Mouse (Mus musculus) limb, embryonic 14.5 days (tissue): ENCODE data around the gene Trdmt1. TPM values are rescaled to one million over a fixed set of nuclear protein-coding genes. Genes with fewer than 3 reads are reported as not detected.
A peak's percentile ranks its signal among the peaks of the same experiment; 100 is the strongest.

Source experiments
- ATAC-seq: fragments of 200-750 bp; cut with Nextera tagmentation; 2 replicates; pipeline ENCODE4 v1.8.0; 2017; ENCODE audit warnings: low read depth, moderate number of reproducible peaks, moderate TSS enrichment; ENCODE audit not compliant: low FRiP score
- DNase-seq: peaks from one replicate; pipeline ENCODE4 v3.0.0-alpha.2; 2015; ENCODE audit warnings: low spot score
- H3K27ac ChIP-seq: fragments of 300-500 bp; sonication (generic); replicated peaks from 2 replicates; pipeline ENCODE4 v1.5.1; 2014; ENCODE audit warnings: low read depth, mild to moderate bottlenecking, low read length, moderate library complexity, mixed read lengths
- H3K27me3 ChIP-seq: fragments of 300-500 bp; sonication (generic); 2 replicates; pipeline ENCODE4 v1.6.1; 2014; ENCODE audit warnings: low read length, mixed read lengths; ENCODE audit not compliant: control insufficient read depth, insufficient read depth
- H3K36me3 ChIP-seq: fragments of 300-500 bp; sonication (generic); 2 replicates; pipeline ENCODE4 v1.6.1; 2014; ENCODE audit warnings: mild to moderate bottlenecking, low read length, moderate library complexity, mixed read lengths; ENCODE audit not compliant: control insufficient read depth, insufficient read depth
- H3K4me1 ChIP-seq: fragments of 300-500 bp; sonication (generic); 2 replicates; pipeline ENCODE4 v1.6.1; 2014; ENCODE audit warnings: antibody characterized with exemption, low read length, mixed read lengths; ENCODE audit not compliant: control insufficient read depth, insufficient read depth
- H3K4me2 ChIP-seq: fragments of 300-500 bp; sonication (generic); replicated peaks from 2 replicates; pipeline ENCODE4 v1.6.1; 2014; ENCODE audit warnings: low read depth, mild to moderate bottlenecking, low read length, moderate library complexity; ENCODE audit not compliant: severe bottlenecking
- H3K4me3 ChIP-seq: fragments of 300-500 bp; sonication (generic); replicated peaks from 2 replicates; pipeline ENCODE4 v1.5.1; 2014; ENCODE audit warnings: low read length
- H3K9ac ChIP-seq: fragments of 300-500 bp; sonication (generic); 2 replicates; pipeline ENCODE4 v1.6.1; 2014; ENCODE audit warnings: mild to moderate bottlenecking, low read depth, low read length, moderate library complexity; ENCODE audit not compliant: severe bottlenecking
- H3K9me3 ChIP-seq: fragments of 300-500 bp; sonication (generic); 2 replicates; pipeline ENCODE4 v1.6.1; 2016; ENCODE audit warnings: low read length; ENCODE audit not compliant: control insufficient read depth
- POLR2A ChIP-seq: fragments of 200-500 bp; IDR thresholded peaks from 2 replicates; pipeline ENCODE4 v1.8.0; 2012; ENCODE audit warnings: inconsistent platforms, mild to moderate bottlenecking, moderate library complexity, borderline replicate concordance; ENCODE audit not compliant: insufficient read depth, insufficient read length; ENCODE audit errors: extremely low read depth
- WGBS: fragments of 180-500 bp; shearing (Covaris S2); extraction: QIAGEN DNeasy Blood & Tissue Kit; methylation state at CpG from one replicate; pipeline ENCODE4 v1.1.7; 2014; 5-methylcytosine and 5-hydroxymethylcytosine counted together
- polyA plus RNA-seq, 2 experiments: library from polyadenylated mRNA; depleted of rRNA in 1 of 2; stranded (reverse) in 1 of 2; unstranded in 1 of 2; fragments of >200 nt; fragmentation: Nextera tagmentation in 1 of 2; extraction: Ambion mirVana in 1 of 2; gene quantifications; 2 replicates each; pipeline versions ENCODE4 v1.2.1 to v1.2.3; 2012 to 2014

Gene Trdmt1
- polyA plus RNA-seq, 2 experiments = 9.7 to 13.7 TPM

- WGBS = 93% methylated on average over 8 of the region's 8 CpGs
- H3K36me3 ChIP-seq = peaks cover 68% of the 10 kb centered on the region
Observed at GRCm38 (mm10) chr2:13579315-13579714, 34.8 kb upstream of the Trdmt1 start.

GRCm38 (mm10) chr2:13578473-13579152 lies 34.1 kb upstream of the Trdmt1 start:
- WGBS = 80% methylated on average over 14 of the region's 14 CpGs
- peaks cover 68% of the 10 kb centered on the region for H3K36me3 ChIP-seq

More at GRCm38 (mm10) chr2:13579315-13579714, 34.8 kb upstream of the Trdmt1 start:
- peaks cover 8% of the 10 kb centered on the region for H3K4me1 ChIP-seq
- TF ChIP-seq POLR2A = no peak
- DNase-seq (no peak), ATAC-seq (no peak)
- no peaks in the 10 kb centered on the region for H3K27me3 ChIP-seq
- H3K9me3 ChIP-seq = no peaks in the 10 kb centered on the region
- no peak overlapping the region for H3K9ac ChIP-seq
- H3K4me3 ChIP-seq = no peak overlapping the region
- no peak overlapping the region for H3K27ac ChIP-seq
- H3K4me2 ChIP-seq = no peak overlapping the region

GRCm38 (mm10) chr2:13577399-13577798 lies 32.9 kb upstream of the Trdmt1 start:
- Histone ChIP-seq H3K9me3 (no peaks in the 10 kb centered on the region), H3K4me2 (peak overlapping the region; percentile 29), H3K36me3 (peaks cover 59% of the 10 kb centered on the region), H3K27ac (no peak overlapping the region), H3K4me3 (peak overlapping the region; percentile 13; the same call in 1 of the 2 replicates), H3K27me3 (no peaks in the 10 kb centered on the region), H3K4me1 (peaks cover 15% of the 10 kb centered on the region), H3K9ac (no peak overlapping the region)
- TF ChIP-seq POLR2A = no peak
- DNase-seq = no peak
- ATAC-seq = no peak
- 98% methylated on average over 1 of the region's 1 CpGs for whole genome bisulfite sequencing

More at GRCm38 (mm10) chr2:13578473-13579152, 34.1 kb upstream of the Trdmt1 start:
- ATAC-seq (no peak), DNase-seq (no peak)
- no peak for TF ChIP-seq POLR2A
- Histone ChIP-seq H3K4me1 (peaks cover 8% of the 10 kb centered on the region), H3K9ac (no peak overlapping the region), H3K27ac (no peak overlapping the region), H3K9me3 (no peaks in the 10 kb centered on the region), H3K27me3 (no peaks in the 10 kb centered on the region), H3K4me3 (no peak overlapping the region), H3K4me2 (no peak overlapping the region)

GRCm38 (mm10) chr2:13575926-13576325 lies 31.5 kb upstream of the Trdmt1 start:
- H3K27me3 ChIP-seq = no peaks in the 10 kb centered on the region
- H3K27ac ChIP-seq = peak overlapping the region; percentile 94; the same call in 1 of the 2 replicates
- TF ChIP-seq POLR2A = no peak
- H3K4me3 ChIP-seq = peak overlapping the region; percentile 78
- H3K9me3 ChIP-seq = no peaks in the 10 kb centered on the region
- peak overlapping the region; percentile 89 for H3K9ac ChIP-seq
- DNase-seq (peak; percentile 71), ATAC-seq (peak; percentile 8; the same call in 1 of the 2 replicates)
- peaks cover 45% of the 10 kb centered on the region for H3K36me3 ChIP-seq
- H3K4me2 ChIP-seq = peak overlapping the region; percentile 69
- WGBS = 15% methylated on average over 6 of the region's 6 CpGs
- H3K4me1 ChIP-seq = peaks cover 21% of the 10 kb centered on the region

- H3K4me2 ChIP-seq = peak overlapping the region; percentile 69
- 1% methylated on average over 13 of the region's 13 CpGs for WGBS
- peaks cover 39% of the 10 kb centered on the region for H3K36me3 ChIP-seq
- DNase-seq = peak; percentile 84
- H3K27me3 ChIP-seq = no peaks in the 10 kb centered on the region
- TF ChIP-seq POLR2A = no peak
- H3K27ac ChIP-seq = peak overlapping the region; percentile 94
- ATAC-seq = peak; percentile 7; the same call in 1 of the 2 replicates
- H3K4me1 ChIP-seq = peaks cover 21% of the 10 kb centered on the region
- H3K9ac ChIP-seq = peak overlapping the region; percentile 89
- no peaks in the 10 kb centered on the region for H3K9me3 ChIP-seq
- peak overlapping the region; percentile 78 for H3K4me3 ChIP-seq
Observed at GRCm38 (mm10) chr2:13575287-13575801, 30.9 kb upstream of the Trdmt1 start.
